ENCODE assay signal across 19 mouse cellular contexts in genomic region chr14:123096086-123096485, GRCm38 (mm10).
"Had no signal": no experiment of that assay in that cellular context is flagged by ENCODE, and none has a peak within 500 bp of the region (broad histone marks: within the 10 kb centered on the region; RNA-seq: fewer than 3 reads in every experiment).

No protein-coding gene starts in this region.

- H3K4me3 ChIP-seq: lung, embryonic 15.5 days; megakaryocyte, embryonic 14.5 days; midbrain, embryonic 10.5 days; midbrain, embryonic 12.5 days; myocyte; neural tube, embryonic 13.5 days; neural tube, embryonic 15.5 days had no signal

- H3K9ac ChIP-seq: liver, postnatal 0 days; lung, embryonic 15.5 days; midbrain, embryonic 12.5 days; neural tube, embryonic 13.5 days; neural tube, embryonic 15.5 days had no signal

- H3K36me3 ChIP-seq: lung, embryonic 15.5 days; midbrain, embryonic 10.5 days; midbrain, embryonic 12.5 days; neural tube, embryonic 13.5 days; neural tube, embryonic 15.5 days had no signal

- H3K4me2 ChIP-seq: lung, embryonic 15.5 days; midbrain, embryonic 12.5 days; neural tube, embryonic 13.5 days; neural tube, embryonic 15.5 days had no signal

- H3K27me3 ChIP-seq: lung, embryonic 15.5 days; megakaryocyte, embryonic 14.5 days; midbrain, embryonic 12.5 days; neural tube, embryonic 13.5 days; neural tube, embryonic 15.5 days had no signal

- H3K27ac ChIP-seq: lung, embryonic 15.5 days; macrophage; midbrain, embryonic 10.5 days; midbrain, embryonic 12.5 days; neural tube, embryonic 13.5 days; neural tube, embryonic 15.5 days had no signal

- H3K9me3 ChIP-seq: lung, embryonic 15.5 days; midbrain, embryonic 10.5 days; midbrain, embryonic 12.5 days; neural tube, embryonic 13.5 days; neural tube, embryonic 15.5 days had no signal

- H3K4me1 ChIP-seq: lung, embryonic 15.5 days; megakaryocyte, embryonic 14.5 days; midbrain, embryonic 10.5 days; midbrain, embryonic 12.5 days; neural tube, embryonic 13.5 days; neural tube, embryonic 15.5 days had no signal

- DNase-seq: liver, postnatal 0 days; lung, adult 2 months; lung, postnatal 14 days; lung, postnatal 36 days; midbrain, embryonic 14.5 days; right cerebral cortex, postnatal 14 days; thymus, adult 18-20 months; thymus, postnatal 14 days; thymus, postnatal 36 days had no signal

- ATAC-seq: liver, postnatal 0 days; lung, postnatal 0 days; midbrain, embryonic 16.5 days had no signal
